Mouse (Mus musculus) embryonic facial prominence, embryonic 14.5 days (tissue): Measurements from ENCODE around the gene Adamtsl1. TPM values are rescaled to one million over a fixed set of nuclear protein-coding genes. Genes with fewer than 3 reads are reported as not detected.

ENCODE experiments used
- ATAC-seq: fragments of 200-750 bp; cut with Nextera tagmentation; 2 replicates; pipeline ENCODE4 v1.8.0; 2017; ENCODE audit warnings: low read depth, moderate number of reproducible peaks, moderate TSS enrichment
- DNase-seq: peaks from one replicate; pipeline ENCODE4 v3.0.0-alpha.2; 2015; ENCODE audit warnings: low spot score
- H3K27ac ChIP-seq: fragments of 300-500 bp; sonication (generic); replicated peaks from 2 replicates; pipeline ENCODE4 v1.5.1; 2014; ENCODE audit warnings: low read depth, mild to moderate bottlenecking, low read length, moderate library complexity
- H3K27me3 ChIP-seq: fragments of 300-500 bp; sonication (generic); replicated peaks from 2 replicates; pipeline ENCODE4 v1.6.1; 2014; ENCODE audit warnings: low read length; ENCODE audit not compliant: control insufficient read depth, insufficient read depth
- H3K36me3 ChIP-seq: fragments of 300-500 bp; sonication (generic); 2 replicates; pipeline ENCODE4 v1.6.1; 2014; ENCODE audit warnings: low read length, mixed read lengths; ENCODE audit not compliant: control insufficient read depth, insufficient read depth
- H3K4me1 ChIP-seq: fragments of 300-500 bp; sonication (generic); 2 replicates; pipeline ENCODE4 v1.6.1; 2014; ENCODE audit warnings: antibody characterized with exemption, low read length; ENCODE audit not compliant: control insufficient read depth, insufficient read depth
- H3K4me2 ChIP-seq: fragments of 300-500 bp; sonication (generic); 2 replicates; pipeline ENCODE4 v1.6.1; 2014; ENCODE audit warnings: low read depth, mild to moderate bottlenecking, low read length, moderate library complexity, mixed read lengths
- H3K4me3 ChIP-seq: fragments of 300-500 bp; sonication (generic); 2 replicates; pipeline ENCODE4 v1.5.1; 2014; ENCODE audit warnings: low read depth, mild to moderate bottlenecking, low read length
- H3K9ac ChIP-seq: fragments of 300-500 bp; sonication (generic); 2 replicates; pipeline ENCODE4 v1.6.1; 2014; ENCODE audit warnings: low read depth, mild to moderate bottlenecking, low read length, moderate library complexity, mixed read lengths
- H3K9me3 ChIP-seq: fragments of 300-500 bp; sonication (generic); 2 replicates; pipeline ENCODE4 v1.6.1; 2016; ENCODE audit warnings: low read length; ENCODE audit not compliant: control insufficient read depth
- WGBS: fragments of 180-500 bp; shearing (Covaris S2); extraction: QIAGEN DNeasy Blood & Tissue Kit; methylation state at CpG from one replicate; pipeline ENCODE4 v1.1.7; 2014; 5-methylcytosine and 5-hydroxymethylcytosine counted together
- polyA plus RNA-seq: library from polyadenylated mRNA; unstranded; fragments of >200 nt; fragmentation: Nextera tagmentation; extraction: Ambion mirVana; gene quantifications from 2 replicates; pipeline ENCODE4 v1.2.1, GENCODE M21; 2014

Gene Adamtsl1
- polyA plus RNA-seq, 1 experiment from 2014 or later, result 32.2 TPM

GRCm38 (mm10) chr4:85783768-85784379 is 269.9 kb downstream of the Adamtsl1 start:
- no peaks in the 10 kb centered on the region for H3K36me3 ChIP-seq
- 47% methylated on average over 6 of the region's 6 CpGs for WGBS
- peak; percentile 28 for DNase-seq

DNA sequence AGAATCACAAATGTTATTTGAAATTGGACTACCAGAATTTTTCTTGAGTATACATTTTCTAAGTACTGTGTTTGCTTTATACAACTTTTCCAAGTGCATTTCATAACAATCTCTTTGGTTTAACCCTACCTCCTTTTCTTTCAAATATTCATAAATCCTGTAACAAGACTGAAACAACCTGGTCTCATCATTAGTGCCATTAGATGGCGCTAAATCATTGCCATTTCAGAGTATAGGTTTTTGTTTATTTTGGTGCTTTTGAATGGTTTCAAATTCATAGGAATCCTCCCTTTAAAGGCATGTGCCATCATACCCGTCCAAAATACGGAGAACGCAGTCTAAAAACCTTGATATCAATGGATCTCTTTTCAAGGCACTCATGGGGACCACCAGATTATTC is 270.5 kb downstream of the Adamtsl1 start:
- no peak overlapping the region for H3K27ac ChIP-seq
- H3K9ac ChIP-seq, result no peak overlapping the region
- H3K4me1 ChIP-seq, result peaks cover 5% of the 10 kb centered on the region; the same call in 1 of the 2 replicates
- H3K4me2 ChIP-seq, result no peak overlapping the region
- ATAC-seq, result no peak
- no peak overlapping the region for H3K4me3 ChIP-seq
- 54% methylated on average over 4 of the region's 4 CpGs for WGBS
- H3K27me3 ChIP-seq, result no peaks in the 10 kb centered on the region
- H3K9me3 ChIP-seq, result no peaks in the 10 kb centered on the region
- no peaks in the 10 kb centered on the region for H3K36me3 ChIP-seq
- no peak for DNase-seq

More at GRCm38 (mm10) chr4:85783768-85784379, 269.9 kb downstream of the Adamtsl1 start:
- no peak overlapping the region for H3K27ac ChIP-seq
- H3K9me3 ChIP-seq, result no peaks in the 10 kb centered on the region
- no peak; the same call in 1 of the 2 replicates for ATAC-seq
- no peak overlapping the region for H3K9ac ChIP-seq
- peaks cover 5% of the 10 kb centered on the region; the same call in 1 of the 2 replicates for H3K4me1 ChIP-seq
- no peak overlapping the region for H3K4me2 ChIP-seq
- no peak overlapping the region for H3K4me3 ChIP-seq
- no peaks in the 10 kb centered on the region for H3K27me3 ChIP-seq

DNA sequence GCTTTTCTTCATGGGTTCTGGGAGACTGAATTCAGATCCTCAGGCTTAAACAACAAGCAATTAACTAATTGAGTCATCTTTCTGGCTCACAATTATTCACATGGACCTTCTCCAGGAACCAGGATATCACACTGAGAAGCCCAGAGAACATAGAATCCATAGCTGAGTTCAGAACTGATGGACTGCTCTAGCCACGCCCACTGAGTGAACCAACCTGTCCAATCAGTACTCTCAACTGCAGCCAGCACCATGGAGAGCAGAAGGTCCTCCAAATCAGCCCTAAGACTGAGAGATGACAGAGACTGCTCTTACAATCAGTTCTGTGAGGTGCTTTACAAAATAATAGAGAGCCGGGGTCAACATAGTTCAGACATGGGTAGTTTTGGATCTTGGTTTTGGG is 276.3 kb downstream of the Adamtsl1 start:
- ATAC-seq (no peak), DNase-seq (peak; percentile 60)
- H3K27ac ChIP-seq, result no peak overlapping the region
- no peaks in the 10 kb centered on the region for H3K9me3 ChIP-seq
- no peak overlapping the region for H3K4me2 ChIP-seq
- H3K4me3 ChIP-seq, result no peak overlapping the region
- H3K9ac ChIP-seq, result no peak overlapping the region
- H3K36me3 ChIP-seq, result no peaks in the 10 kb centered on the region
- no peaks in the 10 kb centered on the region for H3K4me1 ChIP-seq
- WGBS, result 58% methylated on average over 2 of the region's 2 CpGs
- H3K27me3 ChIP-seq, result no peaks in the 10 kb centered on the region

- H3K9ac ChIP-seq, result no peak overlapping the region
- H3K9me3 ChIP-seq, result no peaks in the 10 kb centered on the region
- H3K4me2 ChIP-seq, result no peak overlapping the region
- ATAC-seq (peak; percentile 88), DNase-seq (peak; percentile 94)
- no peaks in the 10 kb centered on the region for H3K27me3 ChIP-seq
- H3K4me1 ChIP-seq, result no peaks in the 10 kb centered on the region
- no peaks in the 10 kb centered on the region for H3K36me3 ChIP-seq
- no peak overlapping the region for H3K27ac ChIP-seq
- 4% methylated on average over 8 of the region's 8 CpGs for WGBS
- H3K4me3 ChIP-seq, result no peak overlapping the region
These were observed 287.8 kb downstream of the Adamtsl1 start for GRCm38 (mm10) chr4:85801805-85802204.

GRCm38 (mm10) chr4:85814418-85814817 is 300.4 kb downstream of the Adamtsl1 start:
- Histone ChIP-seq H3K9ac (no peak overlapping the region), H3K27me3 (no peaks in the 10 kb centered on the region), H3K4me3 (no peak overlapping the region), H3K9me3 (no peaks in the 10 kb centered on the region), H3K27ac (no peak overlapping the region), H3K36me3 (no peaks in the 10 kb centered on the region), H3K4me2 (no peak overlapping the region), H3K4me1 (no peaks in the 10 kb centered on the region)
- DNase-seq (no peak), ATAC-seq (no peak)
- WGBS, result 70% methylated on average over 3 of the region's 3 CpGs

DNA sequence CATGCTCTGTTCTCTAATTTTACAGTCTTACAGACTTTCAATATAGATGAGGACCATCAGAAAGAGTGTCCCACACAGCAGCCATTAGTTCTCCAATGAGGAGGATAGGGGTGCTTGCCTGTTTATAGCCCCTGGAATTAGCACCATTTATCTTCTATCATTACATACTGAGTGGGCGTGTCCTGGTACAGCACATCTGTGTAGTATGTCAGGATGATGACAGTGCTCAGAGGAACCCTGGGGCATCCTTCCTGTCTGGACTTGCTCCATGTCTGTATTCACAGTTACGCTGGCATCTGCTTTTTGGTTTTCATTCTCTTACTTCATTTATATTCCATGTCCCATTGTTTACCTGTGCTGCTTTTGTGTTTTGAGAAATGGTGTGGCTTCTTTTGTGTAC is 304.5 kb downstream of the Adamtsl1 start:
- H3K9ac ChIP-seq, result no peak overlapping the region
- no peak overlapping the region for H3K4me2 ChIP-seq
- no peaks in the 10 kb centered on the region for H3K27me3 ChIP-seq
- ATAC-seq (no peak), DNase-seq (peak; percentile 21)
- H3K4me1 ChIP-seq, result no peaks in the 10 kb centered on the region
- H3K9me3 ChIP-seq, result no peaks in the 10 kb centered on the region
- no peaks in the 10 kb centered on the region for H3K36me3 ChIP-seq
- H3K4me3 ChIP-seq, result no peak overlapping the region
- 73% methylated on average over 2 of the region's 2 CpGs for WGBS
- H3K27ac ChIP-seq, result no peak overlapping the region

- peak; percentile 60 for DNase-seq
- Histone ChIP-seq H3K4me3 (no peak overlapping the region), H3K4me1 (no peaks in the 10 kb centered on the region), H3K9me3 (no peaks in the 10 kb centered on the region), H3K4me2 (no peak overlapping the region), H3K9ac (no peak overlapping the region), H3K27ac (no peak overlapping the region), H3K27me3 (no peaks in the 10 kb centered on the region), H3K36me3 (no peaks in the 10 kb centered on the region)
- ATAC-seq, result no peak
- WGBS, result 90% methylated on average over 1 of the region's 1 CpGs
These were observed 305.2 kb downstream of the Adamtsl1 start for GRCm38 (mm10) chr4:85819169-85819568.

GRCm38 (mm10) chr4:85819921-85820320 is 305.9 kb downstream of the Adamtsl1 start:
- DNase-seq, result no peak
- no peaks in the 10 kb centered on the region for H3K4me1 ChIP-seq
- no peaks in the 10 kb centered on the region for H3K27me3 ChIP-seq
- 30% methylated on average over 1 of the region's 1 CpGs for WGBS
- H3K9me3 ChIP-seq, result no peaks in the 10 kb centered on the region
- H3K36me3 ChIP-seq, result no peaks in the 10 kb centered on the region
- no peak for ATAC-seq
- H3K27ac ChIP-seq, result no peak overlapping the region
- H3K9ac ChIP-seq, result no peak overlapping the region
- H3K4me3 ChIP-seq, result no peak overlapping the region
- no peak overlapping the region for H3K4me2 ChIP-seq
